Mouse (Mus musculus) c-Kit-negative CD71-positive TER-119-positive erythroid progenitor cells, embryonic 14.5 days (primary cell): ENCODE results near the gene Gm10375.
"Not testable (repeated sequence)": the region's sequence is repeated elsewhere in the genome, so short reads cannot be mapped to it uniquely, and the experiment has no call there.

Experiments used
- DNase-seq: peaks from one replicate; pipeline ENCODE4 v3.0.0-alpha.2; 2013; ENCODE audit warnings: low read depth, low spot score

Gene Gm10375

DNA sequence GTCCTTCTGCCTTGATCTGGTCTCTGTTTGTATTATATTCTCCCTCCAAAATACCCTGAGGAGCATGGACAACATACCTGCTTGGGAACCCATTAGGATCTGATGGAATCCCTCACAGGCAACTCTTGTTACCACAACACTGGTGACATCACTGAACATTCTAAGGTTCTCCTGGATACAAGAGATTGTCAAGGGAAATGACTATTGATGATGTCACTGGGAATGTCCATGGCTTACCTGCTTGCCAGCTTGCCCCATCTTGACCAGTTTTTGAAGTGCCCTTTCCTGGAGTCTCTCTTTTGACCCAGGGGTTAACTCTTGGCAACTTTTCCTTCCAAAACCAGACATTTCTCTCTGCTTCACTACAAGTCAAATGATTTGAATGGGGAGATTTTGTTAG, at the start of gene Gm10375:
Gene Gm10375, minus strand, starts transcription at position 101 of the 400 bp plus-strand sequence.
- DNase-seq = not testable (repeated sequence)

DNA sequence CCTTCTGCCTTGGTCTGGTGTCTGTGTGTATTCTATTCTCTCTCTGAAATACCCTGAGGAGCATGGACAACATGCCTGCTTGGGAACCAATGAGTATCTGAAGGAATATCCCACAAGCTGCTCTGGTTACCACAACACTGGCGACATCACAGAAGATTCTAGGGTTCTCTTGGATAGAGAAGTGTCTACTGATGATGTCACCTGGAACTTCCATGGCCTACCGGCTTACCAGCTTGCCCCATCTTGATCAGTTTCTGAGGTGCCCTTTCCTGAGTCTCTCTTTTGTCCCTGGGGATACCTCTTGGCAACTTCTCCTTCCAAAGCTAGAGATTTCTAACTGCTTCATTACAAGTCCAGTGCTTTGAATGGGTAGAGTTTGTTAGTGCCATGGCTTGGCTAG, 28.8 kb downstream of the Gm10375 start, which contains the start of gene Gm17654:
Gene Gm17654, minus strand, starts transcription at position 101 of the 400 bp plus-strand sequence.
- DNase-seq = not testable (repeated sequence)

DNA sequence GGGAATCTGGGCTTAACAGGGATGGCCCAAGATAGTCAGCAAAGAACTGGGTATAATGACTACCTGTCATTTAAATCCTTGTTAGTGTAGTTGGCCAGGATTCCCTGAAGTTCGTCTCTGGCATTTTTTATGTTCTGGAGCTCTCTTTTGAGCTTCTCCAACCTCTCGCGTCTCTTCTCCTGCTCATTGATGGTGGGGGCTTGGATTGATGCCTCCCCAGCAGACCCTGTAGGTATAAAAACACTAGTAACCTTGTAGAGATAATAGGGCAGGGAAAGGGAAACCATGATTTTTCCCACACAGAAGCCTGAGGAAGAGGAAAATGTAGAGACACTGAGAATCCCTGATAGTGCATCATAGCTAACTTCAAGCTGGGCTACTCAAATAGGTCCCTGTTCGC, 29.8 kb downstream of the Gm10375 start:
- not testable (repeated sequence) for DNase-seq
